Mouse (Mus musculus) MEL (cell line): ENCODE measurements around the gene Mmp1b. TPM values are rescaled to one million over a fixed set of nuclear protein-coding genes. Genes with fewer than 3 reads are reported as not detected.

Experiments
- DNase-seq: peaks from one replicate; pipeline ENCODE4 v3.0.0; 2011; ENCODE audit warnings: low read depth, low spot score
- H3K27ac ChIP-seq: 2 replicates; pipeline ENCODE4 v1.5.1; 2012; ENCODE audit warnings: low read depth, mild to moderate bottlenecking, control low read depth, low read length, moderate library complexity; ENCODE audit not compliant: control insufficient read depth
- H3K27me3 ChIP-seq, 2 experiments: fragments of 150-350 bp in 1 of 2; sonication (generic) in 1 of 2; 2 replicates each; pipeline ENCODE4 v1.6.1; 2012; ENCODE audit warnings: low read length in 2 of 2, mild to moderate bottlenecking in 2 of 2, improper control_type of control experiment in 1 of 2, moderate library complexity in 1 of 2; ENCODE audit not compliant: insufficient read depth in 2 of 2, control insufficient read depth in 1 of 2
- H3K36me3 ChIP-seq, 2 experiments: 2 replicates each; pipeline ENCODE4 v1.6.1; 2012 to 2014; ENCODE audit warnings: low read length in 2 of 2, improper control_type of control experiment in 1 of 2, inconsistent platforms in 1 of 2, mild to moderate bottlenecking in 1 of 2; ENCODE audit not compliant: insufficient read depth in 2 of 2, control insufficient read depth in 1 of 2
- H3K4me1 ChIP-seq, 2 experiments: fragments of 150-350 bp in 1 of 2; sonication (generic) in 1 of 2; 2 replicates each; pipeline ENCODE4 v1.6.1; 2012; ENCODE audit warnings: low read length in 2 of 2, improper control_type of control experiment in 1 of 2, mild to moderate bottlenecking in 1 of 2; ENCODE audit not compliant: insufficient read depth in 2 of 2, control insufficient read depth in 1 of 2
- H3K4me3 ChIP-seq, 2 experiments: fragments of 150-350 bp in 1 of 2; sonication (generic) in 1 of 2; 2 replicates each; pipeline ENCODE4 v1.5.1; 2012; ENCODE audit warnings: low read depth in 2 of 2, low read length in 2 of 2, mild to moderate bottlenecking in 2 of 2, moderate library complexity in 2 of 2, control low read depth in 1 of 2, improper control_type of control experiment in 1 of 2; ENCODE audit not compliant: control insufficient read depth in 1 of 2, insufficient read depth in 1 of 2
- H3K79me2 ChIP-seq: 2 replicates; pipeline ENCODE4 v1.6.1; 2012; ENCODE audit warnings: mild to moderate bottlenecking, low read length, moderate library complexity; ENCODE audit not compliant: control insufficient read depth, poor library complexity, insufficient read depth
- H3K9ac ChIP-seq: 2 replicates; pipeline ENCODE4 v1.6.1; 2012; ENCODE audit warnings: low read depth, mild to moderate bottlenecking, control low read depth, low read length, moderate library complexity; ENCODE audit not compliant: control insufficient read depth, poor library complexity, severe bottlenecking
- H3K9me3 ChIP-seq: fragments of 150-350 bp; sonication (generic); replicated peaks from 2 replicates; pipeline ENCODE4 v1.6.1; 2012; ENCODE audit warnings: mild to moderate bottlenecking, low read length, improper control_type of control experiment, moderate library complexity; ENCODE audit not compliant: insufficient read depth
- BHLHE40 ChIP-seq: IDR thresholded peaks from 2 replicates; pipeline ENCODE4 v1.6.1; 2012; ENCODE audit warnings: low read depth, mild to moderate bottlenecking, inconsistent platforms, low read length, improper control_type of control experiment, borderline replicate concordance
- CHD2 ChIP-seq: IDR thresholded peaks from 2 replicates; pipeline ENCODE4 v1.6.1; 2011; ENCODE audit warnings: low read length, improper control_type of control experiment
- ELF1 ChIP-seq: IDR thresholded peaks from 2 replicates; pipeline ENCODE4 v1.6.1; 2014; ENCODE audit warnings: low read depth, mild to moderate bottlenecking, inconsistent platforms, low read length, improper control_type of control experiment, moderate library complexity
- EP300 ChIP-seq, 2 experiments: IDR thresholded peaks; 2 replicates each; pipeline ENCODE4 v1.6.1; 2011; ENCODE audit warnings: improper control_type of control experiment in 2 of 2, low read length in 2 of 2, low read depth in 1 of 2, mild to moderate bottlenecking in 1 of 2
- GABPA ChIP-seq: IDR thresholded peaks from 2 replicates; pipeline ENCODE4 v1.6.1; 2012; ENCODE audit warnings: low read depth, mild to moderate bottlenecking, inconsistent platforms, low read length, improper control_type of control experiment, moderate library complexity
- GATA1 ChIP-seq: IDR thresholded peaks from 2 replicates; pipeline ENCODE4 v1.6.1; 2011; ENCODE audit warnings: low read depth, low read length, improper control_type of control experiment
- MAX ChIP-seq: IDR thresholded peaks from 2 replicates; pipeline ENCODE4 v1.6.1; 2011; ENCODE audit warnings: low read length, improper control_type of control experiment
- MAZ ChIP-seq: IDR thresholded peaks from 2 replicates; pipeline ENCODE4 v1.6.1; 2012; ENCODE audit warnings: low read depth, mild to moderate bottlenecking, inconsistent platforms, low read length, improper control_type of control experiment
- MEF2A ChIP-seq: IDR thresholded peaks from 2 replicates; pipeline ENCODE4 v1.6.1; 2014; ENCODE audit warnings: low read depth, mild to moderate bottlenecking, inconsistent platforms, low read length, improper control_type of control experiment; ENCODE audit not compliant: poor library complexity, insufficient replicate concordance, severe bottlenecking; ENCODE audit errors: extremely low read depth
- MXI1 ChIP-seq: IDR thresholded peaks from 2 replicates; pipeline ENCODE4 v1.6.1; 2011; ENCODE audit warnings: mild to moderate bottlenecking, low read depth, low read length, improper control_type of control experiment
- MYB ChIP-seq: IDR thresholded peaks from 2 replicates; pipeline ENCODE4 v1.6.1; 2011; ENCODE audit warnings: mild to moderate bottlenecking, low read depth, low read length, improper control_type of control experiment
- NELFE ChIP-seq: IDR thresholded peaks from 2 replicates; pipeline ENCODE4 v1.6.1; 2011; ENCODE audit warnings: low read depth, low read length, improper control_type of control experiment
- POLR2A ChIP-seq, 2 experiments: IDR thresholded peaks; 2 replicates each; pipeline ENCODE4 v1.6.1; 2011 to 2012; ENCODE audit warnings: low read length in 2 of 2, mild to moderate bottlenecking in 2 of 2, control low read depth in 1 of 2, improper control_type of control experiment in 1 of 2, low read depth in 1 of 2, moderate library complexity in 1 of 2; ENCODE audit not compliant: control insufficient read depth in 1 of 2, insufficient read depth in 1 of 2, poor library complexity in 1 of 2
- POLR2AphosphoS5 ChIP-seq: IDR thresholded peaks from 2 replicates; pipeline ENCODE4 v1.6.1; 2012; ENCODE audit warnings: low read depth, borderline replicate concordance, mild to moderate bottlenecking, inconsistent platforms, low read length, moderate library complexity, mixed read lengths
- RCOR1 ChIP-seq: IDR thresholded peaks from 2 replicates; pipeline ENCODE4 v1.6.1; 2012; ENCODE audit warnings: low read depth, mild to moderate bottlenecking, inconsistent platforms, low read length, improper control_type of control experiment
- SIN3A ChIP-seq: IDR thresholded peaks from 2 replicates; pipeline ENCODE4 v1.6.1; 2012; ENCODE audit warnings: low read length, improper control_type of control experiment, inconsistent platforms
- SMC3 ChIP-seq: IDR thresholded peaks from 2 replicates; pipeline ENCODE4 v1.6.1; 2011; ENCODE audit warnings: low read depth, low read length, improper control_type of control experiment
- TAL1 ChIP-seq: IDR thresholded peaks from 2 replicates; pipeline ENCODE4 v1.6.1; 2012; ENCODE audit warnings: mild to moderate bottlenecking, inconsistent platforms, low read length, moderate library complexity, mixed read lengths
- TBP ChIP-seq: IDR thresholded peaks from 2 replicates; pipeline ENCODE4 v1.8.0; 2011; ENCODE audit warnings: low read depth, low read length, improper control_type of control experiment
- TCF12 ChIP-seq: IDR thresholded peaks from 2 replicates; pipeline ENCODE4 v1.6.1; 2014; ENCODE audit warnings: low read depth, mild to moderate bottlenecking, inconsistent platforms, low read length, improper control_type of control experiment, moderate library complexity
- UBTF ChIP-seq: IDR thresholded peaks from 2 replicates; pipeline ENCODE4 v1.6.1; 2012; ENCODE audit warnings: low read depth, mild to moderate bottlenecking, inconsistent platforms, low read length, improper control_type of control experiment, moderate library complexity, borderline replicate concordance; ENCODE audit not compliant: insufficient read depth
- USF2 ChIP-seq, 2 experiments: IDR thresholded peaks; 2 replicates each; pipeline ENCODE4 v1.6.1; 2011 to 2012; ENCODE audit warnings: improper control_type of control experiment in 2 of 2, low read length in 2 of 2, borderline replicate concordance in 1 of 2, inconsistent platforms in 1 of 2, low read depth in 1 of 2, mild to moderate bottlenecking in 1 of 2; ENCODE audit not compliant: insufficient read depth in 1 of 2
- polyA plus RNA-seq, 2 experiments: library from polyadenylated mRNA; stranded (reverse) in 1 of 2; unstranded in 1 of 2; fragments of >175 nt in 1 of 2; fragments of >200 nt in 1 of 2; gene quantifications; 2 replicates each; pipeline versions ENCODE4 v1.2.1 to v1.2.4; 2012; ENCODE audit warnings: low replicate concordance in 2 of 2, low read depth in 1 of 2; ENCODE audit not compliant: insufficient read length in 2 of 2, insufficient read depth in 1 of 2, missing spikeins in 1 of 2
- total RNA-seq: library from RNA; depleted of rRNA; stranded (reverse); fragments of 300-350 nt; gene quantifications from 2 replicates; pipeline ENCODE4 v1.2.3, GENCODE M21; 2012

The Mmp1b gene
- total and polyA plus RNA-seq, 3 experiments: not detected

DNA sequence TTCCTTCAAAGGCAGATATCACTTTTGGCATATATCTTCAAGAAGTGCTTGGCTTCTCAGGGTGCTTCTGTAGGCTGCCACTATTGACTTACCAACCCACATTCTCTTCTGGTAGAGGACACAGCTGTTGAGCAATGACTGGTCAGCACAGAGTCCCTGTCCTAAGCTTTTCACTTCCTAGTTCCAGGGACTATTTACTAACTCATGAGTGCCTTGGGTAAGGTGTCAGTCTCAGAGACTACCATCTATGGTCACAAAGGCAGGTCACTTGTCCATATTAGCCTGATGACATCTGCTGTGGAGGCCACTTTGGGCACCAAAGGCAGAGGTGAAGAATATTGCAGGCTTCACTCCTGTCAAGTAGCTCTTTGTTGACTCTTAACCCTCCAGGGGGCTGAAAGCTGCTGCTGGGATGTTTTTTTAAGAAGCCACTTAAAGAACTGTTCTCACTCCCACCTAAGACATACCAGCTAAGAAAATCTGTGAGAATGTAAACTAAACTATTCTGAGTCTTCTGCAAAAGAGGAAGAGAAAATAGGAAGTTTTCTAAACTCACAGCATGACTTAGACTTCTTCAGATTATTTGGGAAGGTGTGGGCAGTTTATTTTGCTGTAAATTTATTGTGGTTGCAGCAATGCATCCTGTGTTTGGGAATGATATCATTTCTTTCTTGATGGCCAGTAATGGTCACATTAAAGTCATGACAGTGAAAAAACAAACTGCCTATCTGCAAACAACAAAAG, 50.9 kb downstream of the Mmp1b start:
- Histone ChIP-seq H3K4me3 (no peak overlapping the region), H3K79me2 (no peaks in the 10 kb centered on the region), H3K36me3 (no peaks in the 10 kb centered on the region), H3K27ac (no peak overlapping the region), H3K4me1 (no peaks in the 10 kb centered on the region), H3K9me3 (no peaks in the 10 kb centered on the region)
- TF ChIP-seq SMC3 (no peak), MAX (no peak), TAL1 (no peak), TCF12 (no peak), USF2 (IDR thresholded peaks at IDR 0.05; ENCODE audit: borderline replicate concordance in 1 of 2, insufficient read depth in 1 of 2, low read depth in 1 of 2, low read length in 2 of 2) (no peak), EP300 (IDR thresholded peaks at IDR 0.05; ENCODE audit: low read depth in 1 of 2, low read length in 2 of 2) (no peak), POLR2A (IDR thresholded peaks at IDR 0.05; ENCODE audit: control insufficient read depth in 1 of 2, insufficient read depth in 1 of 2, low read depth in 1 of 2, low read length in 2 of 2, poor library complexity in 1 of 2) (no peak), GABPA (no peak), CHD2 (no peak), POLR2AphosphoS5 (no peak), MYB (no peak)
- TF ChIP-seq, all 39 proteins: peak for 0
- Histone ChIP-seq H3K9ac (no peak overlapping the region), H3K27me3 (peaks cover 0 to 1% of the 10 kb centered on the region in 2 experiments; a peak in 2 of 4 replicates)
- DNase-seq: peak; percentile 7

DNA sequence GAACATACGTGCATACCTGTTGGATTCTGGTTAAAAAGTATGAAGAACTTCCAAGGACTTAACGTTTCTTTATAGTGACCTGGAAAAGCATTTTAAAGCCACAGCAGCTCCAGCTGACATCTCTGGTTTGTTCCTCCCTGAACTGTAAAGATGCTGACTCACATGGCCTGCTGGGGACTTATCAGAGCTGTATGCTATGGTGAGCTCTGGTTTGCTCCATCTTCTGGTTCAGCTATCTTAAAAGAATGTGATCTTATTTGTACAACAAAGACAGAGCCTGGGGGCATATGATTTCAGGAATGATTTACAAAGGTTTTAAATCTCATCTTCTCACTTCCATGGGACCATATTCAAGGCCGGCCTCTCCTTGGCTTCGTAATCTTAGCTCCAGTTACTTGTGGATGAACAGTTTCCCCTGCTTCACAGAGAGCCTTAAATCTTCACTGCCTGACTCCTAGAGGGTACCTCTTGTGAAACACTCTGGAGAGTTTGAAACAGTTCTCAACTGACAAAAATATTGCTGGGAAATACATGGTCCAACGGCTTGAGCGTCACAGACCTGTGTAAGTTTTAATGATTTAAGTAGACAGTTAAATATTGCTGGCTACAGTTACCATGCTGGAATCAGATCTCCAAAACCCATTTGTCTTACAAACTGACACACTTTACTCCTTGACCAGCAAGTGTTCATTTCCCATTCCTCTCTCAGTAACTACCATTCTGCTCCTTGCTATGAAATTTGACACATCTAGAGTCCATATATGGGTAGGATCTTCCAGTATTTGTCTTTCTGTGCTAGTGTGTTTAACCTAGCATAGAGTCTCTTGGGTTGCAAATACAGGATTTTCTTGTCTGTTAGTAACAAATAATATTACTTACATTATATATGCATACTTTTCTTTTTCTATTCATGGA, 51.8 kb downstream of the Mmp1b start:
- H3K4me3 ChIP-seq: no peak overlapping the region
- no peaks in the 10 kb centered on the region for H3K36me3 ChIP-seq
- no peak overlapping the region for H3K9ac ChIP-seq
- no peaks in the 10 kb centered on the region for H3K9me3 ChIP-seq
- TF ChIP-seq UBTF: no peak
- no peak for TF ChIP-seq MEF2A
- no peak for TF ChIP-seq MXI1
- no peak for TF ChIP-seq GATA1
- TF ChIP-seq RCOR1: no peak
- no peak for TF ChIP-seq SMC3
- no peak for TF ChIP-seq TBP
- TF ChIP-seq NELFE: no peak
- no peak for TF ChIP-seq USF2 (IDR thresholded peaks at IDR 0.05; ENCODE audit: borderline replicate concordance in 1 of 2, insufficient read depth in 1 of 2, low read depth in 1 of 2, low read length in 2 of 2)
- TF ChIP-seq MAZ: no peak
- TF ChIP-seq POLR2A (IDR thresholded peaks at IDR 0.05; ENCODE audit: control insufficient read depth in 1 of 2, insufficient read depth in 1 of 2, low read depth in 1 of 2, low read length in 2 of 2, poor library complexity in 1 of 2): no peak
- no peak for TF ChIP-seq BHLHE40
- no peak for TF ChIP-seq ELF1
- TF ChIP-seq SIN3A: no peak
- TF ChIP-seq TCF12: no peak
- H3K27ac ChIP-seq: no peak overlapping the region
- DNase-seq: no peak
- H3K27me3 ChIP-seq: peaks cover 0 to 1% of the 10 kb centered on the region in 2 experiments; a peak in 2 of 4 replicates
- no peaks in the 10 kb centered on the region for H3K79me2 ChIP-seq
- no peaks in the 10 kb centered on the region for H3K4me1 ChIP-seq
